Mouse (Mus musculus) naive thymus-derived CD4-positive, alpha-beta T cell, adult 2 months (primary cell): ENCODE data around the gene Psg21.
"Not testable (repeated sequence)": the region's sequence is repeated elsewhere in the genome, so short reads cannot be mapped to it uniquely, and the experiment has no call there.

ENCODE experiments used
- DNase-seq: peaks from one replicate; pipeline ENCODE4 v3.0.0-alpha.2; 2011; ENCODE audit warnings: low read depth

Psg21 gene

DNA sequence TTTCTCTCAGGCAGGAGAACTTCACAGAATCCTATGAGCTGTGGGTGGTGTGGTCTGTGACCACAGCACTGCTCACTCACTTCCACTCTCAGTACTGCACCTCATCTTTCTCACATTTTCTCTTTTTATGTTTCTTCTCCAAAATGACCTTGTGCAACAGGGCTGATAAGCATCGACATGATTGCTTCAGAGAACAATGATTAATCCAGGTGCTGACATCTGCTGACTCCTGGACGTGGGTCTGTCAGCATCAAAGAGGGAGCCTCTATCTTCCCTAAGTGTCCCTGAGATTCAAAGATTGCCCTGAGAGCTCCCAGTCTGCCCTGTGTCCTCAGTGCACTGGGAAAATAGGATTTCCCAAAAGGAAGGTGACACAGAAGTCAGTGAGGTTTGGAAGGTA lies at the start of gene Psg21:
Gene Psg21 (minus strand): TSS at position 101 of the 400 bp plus-strand sequence.
- DNase-seq: not testable (repeated sequence)

DNA sequence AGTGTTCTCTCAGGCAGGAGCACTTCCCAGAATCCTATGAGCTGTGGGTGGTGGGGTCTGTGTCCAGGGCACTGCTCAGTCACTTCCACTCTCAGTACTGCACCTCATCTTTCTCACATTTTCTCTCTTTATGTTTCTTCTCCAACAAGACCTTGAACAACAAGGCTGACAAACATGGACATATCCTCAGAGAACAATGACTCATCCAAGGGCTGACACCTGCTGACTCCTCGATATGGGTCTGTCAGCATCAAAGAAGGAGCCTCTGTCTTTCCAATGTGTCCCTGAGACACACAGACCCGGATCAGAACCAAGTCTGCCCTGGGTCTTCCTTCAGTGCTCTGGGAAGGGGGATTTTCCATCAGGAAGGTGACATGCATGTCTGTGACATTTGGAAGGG lies 29.6 kb upstream of the Psg21 start, which contains the start of gene Psg20:
Gene Psg20 (minus strand): TSS at position 101 of the 400 bp plus-strand sequence.
- DNase-seq: no peak

DNA sequence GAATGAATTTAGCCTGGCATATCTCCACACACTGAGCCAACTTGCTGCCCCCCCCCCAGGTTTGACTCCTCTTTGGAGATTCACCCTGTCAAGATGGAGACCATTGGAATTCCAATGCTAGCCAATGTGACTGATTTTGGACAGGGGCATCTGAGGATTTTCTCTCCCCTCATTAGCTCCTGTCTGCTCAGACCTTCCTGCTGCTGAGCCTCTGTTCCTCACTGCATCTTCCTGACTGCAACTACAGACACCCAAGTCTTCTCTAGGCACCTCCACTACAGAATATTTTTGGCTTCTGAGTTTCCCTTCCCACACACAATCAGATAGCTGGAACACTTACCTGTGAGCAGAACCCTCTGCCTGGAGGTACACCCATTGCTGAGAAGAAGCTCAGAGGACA lies 29.1 kb upstream of the Psg21 start:
- DNase-seq: no peak

DNA sequence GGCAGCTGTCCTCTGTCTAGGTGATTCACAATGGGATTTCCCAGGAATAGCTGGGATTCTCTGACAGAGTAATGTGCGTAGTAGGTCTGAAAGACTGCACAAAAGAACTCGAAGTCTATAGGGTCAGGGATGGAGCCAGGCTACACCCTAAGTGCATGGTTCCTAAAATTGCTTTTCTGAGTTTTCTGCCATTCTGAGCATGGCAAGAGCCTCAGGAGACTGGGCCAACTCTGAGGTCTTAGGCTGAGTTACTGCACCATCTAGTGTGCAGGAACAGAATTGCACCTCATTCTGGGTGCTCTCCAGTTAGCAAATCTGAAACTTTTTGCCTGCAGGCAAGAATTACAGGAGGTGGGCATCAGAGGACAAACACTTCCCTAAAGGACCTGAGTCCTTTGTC lies 23.2 kb upstream of the Psg21 start:
- DNase-seq: peak; percentile 2

DNA sequence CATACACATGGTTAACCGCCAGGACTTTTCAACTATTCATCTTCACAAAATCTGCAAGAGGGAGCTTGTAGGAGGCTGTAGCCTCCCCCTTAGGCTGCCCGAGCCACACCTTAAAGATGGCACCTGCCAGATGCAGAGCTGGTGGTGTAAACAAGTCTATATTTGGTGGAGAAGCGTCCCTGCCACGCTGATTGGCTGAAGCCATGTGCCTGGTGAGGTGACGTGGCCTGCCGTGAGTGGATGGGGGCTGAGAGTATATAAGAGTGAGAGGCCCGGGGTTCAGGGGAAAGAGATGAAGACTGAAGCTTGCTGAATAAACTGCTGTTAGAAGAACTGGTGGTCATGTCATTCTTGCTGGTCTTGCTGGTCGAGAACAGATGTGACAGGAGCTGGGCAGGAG lies 29.6 kb downstream of the Psg21 start:
- not testable (repeated sequence) for DNase-seq

DNA sequence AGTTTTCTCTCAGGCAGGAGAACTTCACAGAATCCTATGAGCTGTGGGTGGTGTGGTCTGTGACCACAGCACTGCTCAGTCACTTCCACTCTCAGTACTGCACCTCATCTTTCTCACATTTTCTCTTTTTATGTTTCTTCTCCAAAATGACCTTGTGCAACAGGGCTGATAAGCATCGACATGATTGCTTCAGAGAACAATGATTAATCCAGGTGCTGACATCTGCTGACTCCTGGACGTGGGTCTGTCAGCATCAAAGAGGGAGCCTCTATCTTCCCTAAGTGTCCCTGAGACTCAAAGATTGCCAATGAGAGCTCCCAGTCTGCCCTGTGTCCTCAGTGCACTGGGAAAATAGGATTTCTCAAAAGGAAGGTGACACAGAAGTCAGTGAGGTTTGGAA lies 40.1 kb downstream of the Psg21 start, which contains the start of gene Psg23:
Gene Psg23 (minus strand): TSS at position 101 of the 400 bp plus-strand sequence.
- not testable (repeated sequence) for DNase-seq
